Mouse (Mus musculus) C2C12 (cell line): ENCODE results near the gene Cpa5. TPM values are rescaled to one million over a fixed set of nuclear protein-coding genes. Genes with fewer than 3 reads are reported as not detected.

Experiments
- H3K27me3 ChIP-seq: one replicate; pipeline ENCODE4 v1.6.1; 2011; ENCODE audit not compliant: control insufficient read depth, insufficient read depth, insufficient read length
- H3K36me3 ChIP-seq: one replicate; pipeline ENCODE4 v1.6.1; 2011; ENCODE audit not compliant: control insufficient read depth, insufficient read depth
- H3K4me3 ChIP-seq: one replicate; pipeline ENCODE4 v1.5.1; 2011; ENCODE audit warnings: mild to moderate bottlenecking, control low read depth; ENCODE audit not compliant: poor library complexity, insufficient read depth, severe bottlenecking
- H3K79me2 ChIP-seq: one replicate; pipeline ENCODE4 v1.6.1; 2011; ENCODE audit not compliant: control insufficient read depth, insufficient read depth
- H3K79me3 ChIP-seq: one replicate; pipeline ENCODE4 v1.6.1; 2011; ENCODE audit warnings: low read depth, control low read depth
- H3ac ChIP-seq: one replicate; pipeline ENCODE3; 2011; ENCODE audit warnings: low read depth; ENCODE audit not compliant: control insufficient read depth, insufficient read length
- CEBPB ChIP-seq: IDR thresholded peaks from one replicate; pipeline ENCODE4 v1.6.1; 2011; ENCODE audit warnings: low read depth, mild to moderate bottlenecking, control low read depth, moderate library complexity
- CTCF ChIP-seq: IDR thresholded peaks from one replicate; pipeline ENCODE4 v1.5.1; 2011; ENCODE audit not compliant: control insufficient read depth, insufficient read depth, insufficient read length
- FOSL1 ChIP-seq: IDR thresholded peaks from one replicate; pipeline ENCODE4 v1.8.0; 2011; ENCODE audit warnings: mild to moderate bottlenecking, low read length; ENCODE audit not compliant: poor library complexity, insufficient read depth, severe bottlenecking
- MAX ChIP-seq: IDR thresholded peaks from one replicate; pipeline ENCODE4 v1.6.1; 2011; ENCODE audit warnings: mild to moderate bottlenecking, control low read depth
- MYOD1 ChIP-seq: IDR thresholded peaks from one replicate; pipeline ENCODE4 v1.6.1; 2011; ENCODE audit warnings: low read depth; ENCODE audit not compliant: control insufficient read depth, insufficient read length
- MYOG ChIP-seq: IDR thresholded peaks from one replicate; pipeline ENCODE4 v1.6.1; 2011; ENCODE audit not compliant: control insufficient read depth, insufficient read length; ENCODE audit errors: extremely low read depth
- USF1 ChIP-seq: IDR thresholded peaks from one replicate; pipeline ENCODE4 v1.6.1; 2011; ENCODE audit warnings: low read depth, mild to moderate bottlenecking, control low read depth, moderate library complexity
- polyA plus RNA-seq: library from polyadenylated mRNA; unstranded; fragments of >200 nt; fragmentation: generic; extraction: Trizol; gene quantifications from one replicate; pipeline ENCODE4 v1.2.1, GENCODE M21; 2012; ENCODE audit warnings: missing spikeins

The Cpa5 gene
- polyA plus RNA-seq, 1 experiment, result not detected

DNA sequence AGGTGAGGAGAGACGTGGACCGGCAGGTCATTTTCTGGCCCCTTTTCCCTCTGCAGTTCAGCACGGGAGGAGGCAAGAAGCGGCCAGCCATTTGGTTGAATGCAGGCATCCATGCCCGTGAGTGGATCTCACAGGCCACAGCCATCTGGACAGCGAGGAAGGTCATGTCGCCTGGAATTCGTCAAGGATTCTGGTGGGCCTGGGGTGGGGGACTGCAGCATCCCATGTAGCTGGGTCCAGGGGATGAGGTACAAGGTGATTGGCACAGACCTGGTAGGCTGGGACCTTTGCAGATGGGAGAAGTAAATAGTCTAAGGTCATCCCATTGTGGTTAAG, 30.0 kb upstream of the Cpa5 start:
- H3K27me3 ChIP-seq, result no peaks in the 10 kb centered on the region
- H3K79me3 ChIP-seq, result no peaks in the 10 kb centered on the region
- H3ac ChIP-seq, result no peak overlapping the region
- no peaks in the 10 kb centered on the region for H3K36me3 ChIP-seq
- H3K79me2 ChIP-seq, result no peaks in the 10 kb centered on the region
- TF ChIP-seq USF1, result no peak
- H3K4me3 ChIP-seq, result no peak overlapping the region

DNA sequence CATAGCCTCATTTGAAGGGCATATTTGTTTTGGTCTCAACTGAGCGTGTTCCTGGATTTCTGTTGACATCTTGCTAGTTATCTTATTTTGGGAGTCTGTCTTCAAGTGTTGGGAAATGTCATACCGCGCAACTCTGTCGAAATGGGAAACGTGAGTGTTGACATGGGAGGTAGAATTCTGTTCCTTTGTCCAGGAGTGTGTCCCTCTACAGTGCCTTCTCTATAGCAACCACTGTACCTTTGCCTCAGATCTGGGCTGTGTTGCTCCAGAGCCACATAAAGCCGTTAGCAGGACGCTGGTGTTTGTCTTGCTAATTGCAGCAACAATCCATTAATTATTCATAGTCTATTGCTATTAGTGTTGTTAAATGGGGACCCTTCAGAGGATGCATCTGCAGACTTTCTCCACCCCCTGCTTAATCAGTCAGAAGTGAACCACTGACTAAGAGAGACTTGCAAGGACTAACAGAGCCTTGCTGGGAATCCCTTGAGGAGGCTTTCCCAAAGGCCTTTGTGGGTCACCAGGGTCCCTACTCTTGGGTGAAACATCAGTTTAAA, 23.8 kb upstream of the Cpa5 start:
- Histone ChIP-seq H3K36me3 (no peaks in the 10 kb centered on the region), H3ac (no peak overlapping the region), H3K27me3 (no peaks in the 10 kb centered on the region), H3K4me3 (no peak overlapping the region), H3K79me3 (no peaks in the 10 kb centered on the region), H3K79me2 (no peaks in the 10 kb centered on the region)
- no peak for TF ChIP-seq FOSL1
- no peak for TF ChIP-seq MYOD1
- no peak for TF ChIP-seq MYOG
- TF ChIP-seq MAX, result no peak
- TF ChIP-seq CTCF, result no peak
- TF ChIP-seq CEBPB, result no peak
- TF ChIP-seq USF1, result no peak

DNA sequence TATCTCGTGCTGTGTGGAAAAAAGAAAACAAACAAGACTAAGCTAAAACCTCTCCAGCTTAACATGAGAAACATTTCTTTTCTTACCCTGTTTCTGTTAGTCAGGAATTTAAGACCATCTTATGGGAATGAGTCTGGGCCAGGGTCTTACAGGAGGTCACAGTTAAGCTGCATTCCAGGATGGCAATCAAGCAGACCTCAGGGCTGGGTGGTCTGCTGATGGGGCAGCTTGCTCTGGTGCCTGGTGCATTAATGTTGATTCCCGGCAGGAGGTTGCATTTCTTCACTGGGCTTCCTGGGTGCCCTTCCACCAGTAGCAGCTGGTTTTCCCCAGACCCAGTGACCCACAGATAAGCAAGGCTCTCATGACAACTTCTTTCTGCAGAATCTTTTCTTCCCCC, 21.0 kb upstream of the Cpa5 start:
- H3K79me3 ChIP-seq, result no peaks in the 10 kb centered on the region
- TF ChIP-seq MYOD1 (no peak), CEBPB (no peak), MAX (no peak), FOSL1 (no peak), CTCF (no peak), MYOG (no peak), USF1 (no peak)
- no peaks in the 10 kb centered on the region for H3K79me2 ChIP-seq
- no peak overlapping the region for H3K4me3 ChIP-seq
- no peak overlapping the region for H3ac ChIP-seq
- no peaks in the 10 kb centered on the region for H3K36me3 ChIP-seq
- H3K27me3 ChIP-seq, result no peaks in the 10 kb centered on the region

DNA sequence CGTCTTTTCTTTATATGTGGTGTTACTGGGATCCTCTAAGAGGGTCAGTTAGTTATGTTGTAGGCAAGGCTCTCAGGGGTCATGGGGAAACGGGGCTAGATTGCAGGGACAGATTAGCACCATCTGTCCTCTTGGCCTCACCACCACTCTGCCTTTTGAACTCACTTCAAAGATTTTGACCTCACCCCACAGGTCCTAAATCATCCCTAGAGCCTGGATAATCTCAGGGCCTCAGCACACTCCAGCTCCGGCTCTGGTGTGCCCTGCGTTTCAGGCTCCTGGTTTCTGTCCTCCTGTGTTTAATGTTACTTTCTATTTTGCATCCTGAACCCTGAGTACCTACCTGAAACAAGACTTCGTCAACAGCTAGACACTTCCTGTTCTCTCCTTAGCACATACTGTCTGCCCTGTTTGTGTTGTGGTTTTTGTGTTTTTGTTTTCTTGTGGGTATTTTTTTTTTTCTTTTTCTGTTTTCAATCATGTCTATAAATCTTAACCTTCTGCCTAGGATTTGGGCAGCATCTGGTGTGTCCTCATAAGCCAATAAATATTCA, 18.9 kb upstream of the Cpa5 start:
- TF ChIP-seq FOSL1 (no peak), MAX (no peak), MYOG (no peak), USF1 (no peak), CEBPB (no peak), MYOD1 (no peak), CTCF (no peak)

DNA sequence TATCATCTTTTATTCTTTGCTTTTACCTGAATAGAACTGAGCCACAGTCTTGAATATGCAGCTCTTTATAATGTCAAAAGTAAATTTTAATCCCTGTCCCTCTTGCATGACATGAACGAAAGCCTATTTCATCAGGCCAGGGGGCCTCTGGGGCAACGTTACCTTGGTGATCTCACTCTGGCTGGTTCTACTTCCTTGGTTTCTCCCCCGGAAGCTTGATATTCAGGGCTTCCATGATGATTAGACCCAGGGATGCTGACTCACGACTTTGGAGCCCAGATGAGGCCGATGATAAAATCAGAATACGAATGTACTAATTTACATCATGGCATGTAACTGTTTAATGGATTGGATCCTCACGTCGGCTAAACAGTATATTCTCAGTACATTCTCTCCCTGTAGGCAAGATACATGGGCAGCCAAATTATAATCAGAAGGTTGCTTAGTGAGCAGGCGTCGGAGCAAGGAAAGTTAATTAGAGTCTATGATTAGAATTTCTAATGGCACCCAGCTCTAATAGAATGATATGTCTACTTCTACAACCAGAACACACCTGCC, 18.3 kb upstream of the Cpa5 start:
- H3K36me3 ChIP-seq, result no peaks in the 10 kb centered on the region
- H3K79me3 ChIP-seq, result no peaks in the 10 kb centered on the region
- H3K79me2 ChIP-seq, result no peaks in the 10 kb centered on the region
- H3K27me3 ChIP-seq, result no peaks in the 10 kb centered on the region
- no peak overlapping the region for H3K4me3 ChIP-seq
- no peak for TF ChIP-seq MYOD1
- no peak for TF ChIP-seq MYOG
- no peak for TF ChIP-seq USF1
- no peak for TF ChIP-seq FOSL1
- TF ChIP-seq MAX, result no peak
- TF ChIP-seq CTCF, result no peak
- TF ChIP-seq CEBPB, result no peak
- no peak overlapping the region for H3ac ChIP-seq

More for the DNA sequence above, 18.9 kb upstream of the Cpa5 start:
- Histone ChIP-seq H3K79me2 (no peaks in the 10 kb centered on the region), H3K27me3 (no peaks in the 10 kb centered on the region), H3K36me3 (no peaks in the 10 kb centered on the region), H3ac (no peak overlapping the region), H3K79me3 (no peaks in the 10 kb centered on the region), H3K4me3 (no peak overlapping the region)

DNA sequence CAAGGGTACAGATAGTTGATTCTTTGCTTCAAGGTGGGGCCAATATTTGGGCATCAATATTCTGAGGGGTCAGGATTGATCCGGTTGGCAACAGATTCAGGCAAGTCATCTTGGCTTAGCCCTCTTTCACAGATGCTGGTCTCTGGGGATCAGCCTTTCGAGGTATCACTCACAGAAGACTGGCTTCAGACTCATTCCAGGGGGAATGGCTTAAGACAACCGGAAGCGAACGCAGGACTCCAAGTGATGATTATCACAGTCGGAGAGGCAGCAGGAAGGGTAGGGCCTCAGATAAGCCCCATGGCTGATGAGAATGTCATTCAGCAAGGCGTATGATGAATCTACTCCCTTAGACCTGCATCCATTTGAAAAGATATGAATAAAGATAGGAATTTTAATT, 16.4 kb upstream of the Cpa5 start:
- Histone ChIP-seq H3K79me3 (no peaks in the 10 kb centered on the region), H3K27me3 (no peaks in the 10 kb centered on the region), H3ac (no peak overlapping the region), H3K4me3 (no peak overlapping the region), H3K79me2 (no peaks in the 10 kb centered on the region), H3K36me3 (no peaks in the 10 kb centered on the region)
- TF ChIP-seq USF1 (no peak), MAX (no peak), FOSL1 (no peak), MYOD1 (no peak), CTCF (no peak), CEBPB (no peak), MYOG (no peak)
